Mouse (Mus musculus): ENCODE results near the gene Gm28434.

Gm28434 gene

DNA sequence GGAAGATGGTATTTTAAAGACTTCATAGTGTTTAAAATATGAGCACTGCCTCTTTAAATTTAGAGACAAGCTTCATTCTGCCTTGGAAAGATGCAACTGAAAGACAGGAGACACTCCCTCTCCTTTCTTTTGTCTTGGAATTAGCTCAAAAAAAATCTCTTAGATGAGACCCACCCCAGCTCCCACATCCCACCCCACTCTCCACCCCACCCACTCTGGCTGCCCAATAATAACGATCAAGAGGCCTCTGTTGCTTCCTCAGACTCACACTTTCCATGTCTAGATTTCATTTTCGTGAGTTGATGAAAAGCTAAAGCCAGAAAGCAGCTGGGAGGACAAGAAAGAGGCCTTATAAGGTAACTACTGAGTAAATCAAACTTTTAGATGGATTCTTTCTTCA lies at the start of gene Gm28434, which contains the start of gene 2310003L06Rik:
Gene Gm28434 (plus strand): TSS at position 317 of the 400 bp plus-strand sequence.
Gene 2310003L06Rik (plus strand): TSS at position 259 of the 400 bp plus-strand sequence.
- no peak for DNase-seq (ENCODE audit: low spot score)

DNA sequence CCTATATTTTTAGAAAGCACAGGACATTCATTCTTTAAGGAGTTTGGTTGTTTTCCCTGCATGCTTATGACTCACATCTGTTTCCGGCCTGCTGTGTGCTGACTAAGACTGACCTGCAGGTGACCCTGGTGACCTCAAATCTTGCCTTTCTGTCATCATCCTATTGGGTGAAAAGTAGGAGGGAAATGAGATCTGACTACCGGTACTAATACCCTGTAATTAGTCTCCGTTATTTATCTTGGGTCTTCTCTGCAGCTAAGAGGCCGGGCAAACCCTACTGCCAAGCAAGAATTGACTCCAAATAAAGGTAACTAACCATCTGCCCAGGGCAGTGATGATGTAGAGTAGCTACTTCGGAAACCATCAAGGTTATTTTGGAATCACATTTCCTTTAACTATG lies 43.9 kb upstream of the Gm28434 start, which contains the start of gene Csn3:
Gene Csn3 (plus strand): TSS at position 208 of the 400 bp plus-strand sequence.
- peak; percentile 73 for DNase-seq (ENCODE audit: low spot score)

DNA sequence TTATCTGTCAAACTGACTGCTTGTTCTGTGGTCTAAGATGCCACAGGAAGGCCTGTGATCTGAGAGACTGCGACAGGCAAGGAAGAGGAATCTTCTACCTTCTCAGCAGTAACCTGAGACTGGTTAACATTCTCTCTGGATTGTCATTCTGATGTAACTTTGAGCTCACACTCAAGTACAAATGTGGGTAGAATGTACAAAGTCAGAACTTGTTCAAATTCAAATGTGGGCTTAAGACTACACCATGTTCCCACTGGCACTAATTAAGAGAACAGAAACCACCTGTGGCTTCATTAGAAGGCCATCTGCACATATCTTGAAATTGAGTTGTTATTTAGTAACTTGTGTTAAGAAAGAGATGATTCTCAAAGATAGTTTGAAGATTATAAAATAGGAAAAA lies 37.7 kb upstream of the Gm28434 start:
- DNase-seq (ENCODE audit: low spot score), result no peak

DNA sequence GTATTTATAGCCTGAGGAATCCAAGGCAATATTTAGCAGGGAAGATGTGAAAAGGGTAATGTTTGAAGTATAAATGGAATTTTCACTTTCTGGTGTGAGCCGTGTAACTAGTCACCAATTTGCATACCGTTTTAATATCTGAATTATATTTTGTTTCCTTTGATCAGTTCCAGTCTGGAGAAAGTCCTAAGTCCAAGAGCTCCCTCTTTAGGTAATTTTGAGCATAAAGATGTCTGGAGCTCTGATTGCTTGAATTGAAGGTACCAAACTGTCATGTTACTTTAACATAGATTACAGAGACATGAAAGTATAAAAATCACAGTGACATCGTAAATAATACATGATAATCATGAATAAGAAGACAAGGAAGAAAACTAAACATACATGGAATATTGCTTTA lies 28.6 kb upstream of the Gm28434 start:
- DNase-seq (ENCODE audit: low spot score), result peak; percentile 8

DNA sequence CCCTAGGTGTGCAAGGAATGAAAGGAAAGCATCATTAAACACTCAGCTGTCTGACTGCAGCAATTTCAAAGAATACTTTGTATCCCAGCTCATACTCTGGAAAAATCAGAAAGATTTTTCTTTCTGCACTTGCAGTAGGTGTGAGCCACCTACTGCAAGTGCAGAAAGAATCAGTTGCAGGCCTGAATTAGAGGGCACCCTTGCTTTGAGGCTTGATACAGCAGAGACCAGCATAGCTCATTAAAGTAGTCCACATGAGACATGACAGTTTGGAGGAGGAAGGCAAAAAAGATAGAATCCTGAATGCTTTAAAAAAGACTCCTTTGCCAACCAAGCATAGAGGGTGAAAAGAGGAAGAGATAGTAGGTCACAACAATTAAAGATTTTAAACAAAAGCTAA lies 26.8 kb upstream of the Gm28434 start:
- no peak for DNase-seq (ENCODE audit: low spot score)

DNA sequence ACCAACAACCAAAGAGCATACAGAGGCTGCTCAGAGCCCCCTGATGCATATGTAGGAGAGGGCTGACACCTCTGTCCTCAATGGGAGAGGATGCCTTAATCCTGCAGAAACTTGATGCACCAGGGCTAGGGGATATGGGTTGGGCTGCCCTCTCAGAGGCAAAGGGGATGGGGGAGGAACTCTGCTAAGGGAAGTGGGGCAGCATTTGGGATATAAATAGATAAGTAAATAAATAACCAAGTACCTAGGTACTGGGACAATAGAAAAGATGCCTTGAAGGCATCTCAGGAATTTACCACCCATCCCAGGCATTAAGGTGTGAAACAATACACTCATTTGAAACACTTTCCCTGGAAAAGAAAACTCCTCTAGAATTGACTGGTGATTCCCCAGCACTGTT lies 17.5 kb upstream of the Gm28434 start:
- DNase-seq (ENCODE audit: low spot score), result no peak

DNA sequence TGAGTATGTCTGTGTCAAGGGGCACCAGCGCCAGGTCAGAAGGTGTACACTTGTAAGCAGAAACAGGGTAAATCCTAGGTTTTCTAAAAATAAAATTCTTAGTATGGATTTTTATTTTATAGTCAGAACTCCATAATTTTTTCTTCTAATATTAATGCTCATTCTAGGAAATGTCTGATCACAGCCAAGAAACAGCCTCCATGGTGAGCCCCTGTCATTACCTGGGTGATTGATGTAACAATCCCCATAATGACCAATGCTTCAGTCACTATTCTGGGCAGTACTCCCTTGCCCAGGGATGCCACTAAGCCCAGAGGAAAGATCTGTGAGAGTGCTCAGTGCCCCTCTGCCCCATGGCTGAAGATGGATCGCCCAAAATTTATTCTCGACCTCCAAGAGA lies 9.8 kb downstream of the Gm28434 start, which contains the start of gene Cabs1:
Gene Cabs1 (plus strand): TSS at position 301 of the 400 bp plus-strand sequence.
- no peak for DNase-seq (ENCODE audit: low spot score)

DNA sequence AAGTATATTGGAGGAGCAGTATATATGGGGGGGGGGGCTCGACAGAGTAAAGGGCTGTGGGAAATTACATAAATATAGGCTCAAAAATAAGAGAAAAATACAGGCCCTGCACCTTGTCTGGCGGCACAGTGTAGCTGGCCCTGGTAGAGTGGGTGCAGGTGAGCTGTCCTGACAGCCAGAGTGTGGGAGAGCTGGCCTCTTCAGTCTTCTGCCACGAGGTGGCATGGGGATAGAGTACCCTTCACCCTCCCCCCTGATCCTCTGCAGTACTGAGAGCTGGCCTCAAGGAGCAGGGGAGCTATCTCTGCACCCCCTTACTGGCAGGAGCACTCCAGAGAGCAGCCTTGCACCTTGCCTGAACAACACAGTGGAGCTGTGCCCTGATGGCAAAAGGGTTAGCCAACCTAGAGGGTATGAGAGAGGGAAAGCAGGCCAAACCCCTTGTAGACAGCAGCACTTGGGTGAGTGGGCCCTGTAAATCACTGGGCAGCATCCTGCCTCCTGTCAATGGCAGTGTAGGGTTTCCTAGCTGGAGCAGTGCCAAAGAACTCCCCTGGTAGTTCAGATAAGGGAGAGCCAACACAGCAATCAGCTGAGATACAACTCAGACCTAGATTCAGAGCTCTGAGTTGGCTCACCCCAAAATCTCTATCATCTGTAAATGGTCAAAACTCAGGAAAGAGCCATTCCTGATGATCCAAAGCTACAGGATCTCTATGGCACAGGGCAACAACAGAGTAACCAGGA lies 13.3 kb downstream of the Gm28434 start:
- DNase-seq (ENCODE audit: low spot score), result no peak

DNA sequence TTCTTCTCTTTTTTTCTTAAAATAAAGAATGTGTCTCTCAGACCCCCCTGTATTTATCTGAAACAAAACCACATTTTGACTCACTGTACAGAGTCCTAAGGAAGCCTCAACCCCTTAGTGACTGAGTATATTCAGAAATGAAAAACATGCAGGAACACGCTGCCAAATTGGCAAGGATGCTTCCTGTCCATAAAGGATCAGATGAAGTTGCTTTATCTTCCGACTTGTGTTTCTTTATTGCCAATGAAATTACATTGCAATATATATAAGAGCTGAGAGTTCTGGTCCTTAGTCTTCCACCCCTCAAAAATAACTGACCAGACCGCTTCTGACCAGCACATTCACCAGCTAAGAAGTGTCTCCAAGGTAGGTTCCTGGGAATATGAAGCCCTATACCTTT lies 32.9 kb downstream of the Gm28434 start, which contains the start of gene Smr3a:
Gene Smr3a (plus strand): TSS at position 301 of the 400 bp plus-strand sequence.
- DNase-seq (ENCODE audit: low spot score), result no peak

DNA sequence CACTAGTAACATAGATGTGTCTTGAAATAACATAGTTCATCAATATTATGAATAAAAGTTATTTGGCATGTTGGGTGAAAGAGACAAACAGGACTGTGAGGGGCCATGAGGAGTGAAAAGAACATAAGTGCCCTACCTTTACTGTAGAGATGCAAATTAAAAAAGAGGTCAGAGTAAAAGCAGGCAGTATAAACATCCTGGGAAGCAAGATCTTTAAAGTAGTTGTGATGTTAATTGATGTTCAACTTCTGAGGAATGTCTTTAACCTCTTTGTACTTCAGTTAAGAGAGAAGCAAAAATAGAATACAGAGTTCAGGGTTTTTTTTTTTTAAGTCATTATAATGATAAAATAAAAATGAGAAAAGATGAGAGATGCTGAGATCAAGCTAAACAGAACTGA lies 35.9 kb downstream of the Gm28434 start:
- no peak for DNase-seq (ENCODE audit: low spot score)

Data from embryo, embryonic 10 days (tissue).